Mouse (Mus musculus) heart, embryonic 11.5 days (tissue): ENCODE data around the gene Cd300ld4. TPM values are rescaled to one million over a fixed set of nuclear protein-coding genes. Genes with fewer than 3 reads are reported as not detected.

Experiments used
- ATAC-seq: fragments of 200-750 bp; cut with Nextera tagmentation; replicated peaks from 2 replicates; pipeline ENCODE4 v1.8.0; 2017; ENCODE audit warnings: moderate library complexity; ENCODE audit not compliant: insufficient number of reproducible peaks, low FRiP score, low TSS enrichment
- H3K27ac ChIP-seq: fragments of 300-500 bp; sonication (generic); 2 replicates; pipeline ENCODE4 v1.5.1; 2014; ENCODE audit warnings: mild to moderate bottlenecking, low read depth, low read length
- H3K27me3 ChIP-seq: fragments of 300-500 bp; sonication (generic); 2 replicates; pipeline ENCODE4 v1.6.1; 2014; ENCODE audit warnings: mild to moderate bottlenecking, low read length, mixed read lengths; ENCODE audit not compliant: control insufficient read depth, insufficient read depth
- H3K36me3 ChIP-seq: fragments of 300-500 bp; sonication (generic); 2 replicates; pipeline ENCODE4 v1.6.1; 2014; ENCODE audit warnings: mild to moderate bottlenecking, low read length, moderate library complexity, mixed read lengths; ENCODE audit not compliant: control insufficient read depth, insufficient read depth
- H3K4me1 ChIP-seq: fragments of 300-500 bp; sonication (generic); 2 replicates; pipeline ENCODE4 v1.6.1; 2014; ENCODE audit warnings: low read length; ENCODE audit not compliant: control insufficient read depth, insufficient read depth
- H3K4me2 ChIP-seq: fragments of 300-500 bp; sonication (generic); 2 replicates; pipeline ENCODE4 v1.6.1; 2014; ENCODE audit warnings: mild to moderate bottlenecking, moderate library complexity
- H3K4me3 ChIP-seq: fragments of 300-500 bp; sonication (generic); 2 replicates; pipeline ENCODE4 v1.5.1; 2014; ENCODE audit warnings: low read depth, low read length
- H3K9ac ChIP-seq: fragments of 300-500 bp; sonication (generic); 2 replicates; pipeline ENCODE4 v1.6.1; 2014; ENCODE audit warnings: mild to moderate bottlenecking, low read depth, low read length, moderate library complexity
- H3K9me3 ChIP-seq: fragments of 300-500 bp; sonication (generic); replicated peaks from 2 replicates; pipeline ENCODE4 v1.6.1; 2016; ENCODE audit warnings: low read length; ENCODE audit not compliant: control insufficient read depth
- WGBS: fragments of 180-500 bp; shearing (Covaris S2); extraction: QIAGEN DNeasy Blood & Tissue Kit; methylation state at CpG from one replicate; pipeline ENCODE4 v1.1.7; 2014; ENCODE audit not compliant: insufficient replicate concordance; 5-methylcytosine and 5-hydroxymethylcytosine counted together
- polyA plus RNA-seq: library from polyadenylated mRNA; unstranded; fragments of >200 nt; fragmentation: Nextera tagmentation; extraction: Ambion mirVana; gene quantifications from 2 replicates; pipeline ENCODE4 v1.2.1, GENCODE M21; 2014

Gene Cd300ld4
- polyA plus RNA-seq, 1 experiment from 2014 or later, result not detected

- no peak within 1 kb of the TSS for H3K4me3 ChIP-seq
- no peaks in the 10 kb centered on the region for H3K36me3 ChIP-seq
- H3K27ac ChIP-seq, result no peak within 1 kb of the TSS
- WGBS, result 80% methylated on average over 7 of the region's 7 CpGs
- H3K9ac ChIP-seq, result no peak within 1 kb of the TSS
- ATAC-seq, result no peak
- H3K4me2 ChIP-seq, result no peak within 1 kb of the TSS
- no peaks in the 10 kb centered on the region for H3K27me3 ChIP-seq
- no peaks in the 10 kb centered on the region for H3K4me1 ChIP-seq
- H3K9me3 ChIP-seq, result no peaks in the 10 kb centered on the region
Observed at GRCm38 (mm10) chr11:115001474-115002040, 25.3 kb downstream of the Cd300ld4 start, which contains the start of gene Cd300c2. Cd300c2 (minus strand) TSS chr11:115001880.

DNA sequence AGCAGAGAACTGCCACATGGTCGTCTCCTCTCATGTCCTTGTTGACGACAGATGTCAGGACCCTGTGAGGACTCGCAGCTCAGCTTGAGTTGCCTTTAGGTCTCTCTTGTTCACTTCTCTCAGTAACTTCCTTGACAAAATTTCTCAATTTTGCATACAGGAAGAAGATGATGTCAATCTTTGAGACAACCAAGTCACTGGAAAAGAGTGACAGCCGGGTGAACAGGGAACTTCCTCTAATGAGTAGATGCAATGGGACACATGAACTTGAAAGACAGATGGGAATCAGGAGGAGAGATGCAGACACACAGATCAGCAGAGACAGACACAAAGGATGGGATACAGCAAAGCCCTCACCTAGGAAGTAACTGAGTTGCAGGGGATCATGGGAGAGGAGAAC is 37.0 kb downstream of the Cd300ld4 start, which contains the start of gene Cd300ld:
Cd300ld (minus strand) TSS at position 130 of the 400 bp plus-strand sequence.
- H3K27ac ChIP-seq, result no peak within 1 kb of the TSS
- H3K4me2 ChIP-seq, result no peak within 1 kb of the TSS
- no peak for ATAC-seq
- no peaks in the 10 kb centered on the region for H3K36me3 ChIP-seq
- 66% methylated on average over 4 of the region's 4 CpGs for WGBS
- H3K4me3 ChIP-seq, result no peak within 1 kb of the TSS
- H3K9me3 ChIP-seq, result no peaks in the 10 kb centered on the region
- 0 out of 2 replicates have a peak, but pooled peaks cover 3% of the 10 kb centered on the region for H3K27me3 ChIP-seq
- H3K4me1 ChIP-seq, result no peaks in the 10 kb centered on the region
- no peak within 1 kb of the TSS for H3K9ac ChIP-seq

- H3K4me1 ChIP-seq, result no peaks in the 10 kb centered on the region
- 58% methylated on average over 4 of the region's 4 CpGs for WGBS
- H3K27me3 ChIP-seq, result no peaks in the 10 kb centered on the region
- H3K36me3 ChIP-seq, result no peaks in the 10 kb centered on the region
- no peak overlapping the region for H3K9ac ChIP-seq
- H3K9me3 ChIP-seq, result peaks cover 4% of the 10 kb centered on the region; the same call in 1 of the 2 replicates
- ATAC-seq, result no peak
- H3K4me2 ChIP-seq, result no peak overlapping the region
- no peak overlapping the region for H3K4me3 ChIP-seq
- no peak overlapping the region for H3K27ac ChIP-seq
Observed at GRCm38 (mm10) chr11:114981866-114982265, 44.9 kb downstream of the Cd300ld4 start.

GRCm38 (mm10) chr11:114972726-114973125 is 54.1 kb downstream of the Cd300ld4 start:
- no peak overlapping the region for H3K4me3 ChIP-seq
- H3K27ac ChIP-seq, result no peak overlapping the region
- H3K36me3 ChIP-seq, result no peaks in the 10 kb centered on the region
- H3K27me3 ChIP-seq, result no peaks in the 10 kb centered on the region
- peaks cover 2% of the 10 kb centered on the region; the same call in 1 of the 2 replicates for H3K9me3 ChIP-seq
- no peak overlapping the region for H3K4me2 ChIP-seq
- no peaks in the 10 kb centered on the region for H3K4me1 ChIP-seq
- ATAC-seq, result no peak
- H3K9ac ChIP-seq, result no peak overlapping the region
- 77% methylated on average over 10 of the region's 10 CpGs for WGBS

Other genes with a start within 250 kb of the Cd300ld4 start
- 0.09 TPM in 1 of 2 replicates, not detected in the other for gene Btbd17, start 231.1 kb downstream of the Cd300ld4 start, polyA plus RNA-seq
- 0.27 TPM in 1 of 2 replicates, not detected in the other for gene Gpr142, start 228.1 kb downstream of the Cd300ld4 start, polyA plus RNA-seq
- gene Gprc5c, start 175.9 kb downstream of the Cd300ld4 start, polyA plus RNA-seq, result 21.8 and 23.0 TPM in 2 replicates
- 0.84 and 1.4 TPM in 2 replicates for gene Cd300a, start 137.0 kb downstream of the Cd300ld4 start, polyA plus RNA-seq
- gene Cd300lb, start 92.6 kb downstream of the Cd300ld4 start, polyA plus RNA-seq, result 1.7 and 2.4 TPM in 2 replicates
- not detected in 2 replicates for gene Cd300c, start 57.9 kb downstream of the Cd300ld4 start, polyA plus RNA-seq
- gene Cd300ld, start 37.1 kb downstream of the Cd300ld4 start, polyA plus RNA-seq, result not detected in 2 replicates
- 0.93 and 0.96 TPM in 2 replicates for gene Cd300c2, start 25.1 kb downstream of the Cd300ld4 start, polyA plus RNA-seq
- not detected in 2 replicates for gene Cd300ld2, start 10.8 kb downstream of the Cd300ld4 start, polyA plus RNA-seq
- gene Cd300ld5, start 10.8 kb upstream of the Cd300ld4 start, polyA plus RNA-seq, result not detected in 2 replicates
- gene Cd300ld3, start 21.4 kb upstream of the Cd300ld4 start, polyA plus RNA-seq, result not detected in 2 replicates
- not detected in 2 replicates for gene Cd300e, start 35.2 kb upstream of the Cd300ld4 start, polyA plus RNA-seq
- gene Rab37, start 64.4 kb upstream of the Cd300ld4 start, polyA plus RNA-seq, result 1.3 and 2.9 TPM in 2 replicates
- 0.19 and 0.20 TPM in 2 replicates for gene Cd300lf, start 107.0 kb upstream of the Cd300ld4 start, polyA plus RNA-seq
- 26.4 and 31.1 TPM in 2 replicates for gene Slc9a3r1, start 136.3 kb upstream of the Cd300ld4 start, polyA plus RNA-seq
- gene Tmem104, start 160.5 kb upstream of the Cd300ld4 start, polyA plus RNA-seq, result 7.5 and 8.2 TPM in 2 replicates
- 13.7 and 15.7 TPM in 2 replicates for gene Nat9, start 160.8 kb upstream of the Cd300ld4 start, polyA plus RNA-seq
- gene Grin2c, start 240.2 kb upstream of the Cd300ld4 start, polyA plus RNA-seq, result 0.13 TPM in 1 of 2 replicates, not detected in the other